In genomic region chr6:29111501-29111900, GRCm38 (mm10) we compare ENCODE assay signal across 20 mouse cellular contexts. TPM values are rescaled to one million over a fixed set of nuclear protein-coding genes. Genes with fewer than 3 reads are reported as not detected.
"Had no signal": no experiment of that assay in that cellular context is flagged by ENCODE, and none has a peak within 500 bp of the region (broad histone marks: within the 10 kb centered on the region; RNA-seq: fewer than 3 reads in every experiment).

No protein-coding gene starts in this region.

- H3K27ac ChIP-seq: neural tube, embryonic 13.5 days; neural tube, embryonic 15.5 days; stomach, embryonic 15.5 days; stomach, postnatal 0 days had no signal

- H3K4me2 ChIP-seq: neural tube, embryonic 13.5 days; neural tube, embryonic 15.5 days; stomach, embryonic 15.5 days had no signal

- H3K9me3 ChIP-seq: neural tube, embryonic 15.5 days; stomach, embryonic 15.5 days had no signal

- H3K4me3 ChIP-seq: neural tube, embryonic 13.5 days; neural tube, embryonic 15.5 days; stomach, embryonic 15.5 days had no signal

- H3K36me3 ChIP-seq: neural tube, embryonic 13.5 days; neural tube, embryonic 15.5 days; stomach, embryonic 15.5 days had no signal

- H3K4me1 ChIP-seq: neural tube, embryonic 13.5 days; neural tube, embryonic 15.5 days; stomach, embryonic 15.5 days had no signal

- DNase-seq: retina, postnatal 1 day; right cerebral cortex, adult 18-20 months; right cerebral cortex, postnatal 14 days; right cerebral cortex, postnatal 25 days; right cerebral cortex, postnatal 4 days; spleen, adult 18-20 months; thymus, adult 18-20 months; thymus, adult 2 months; thymus, postnatal 14 days; thymus, postnatal 25 days; thymus, postnatal 36 days; thymus, postnatal 4 days had no signal

- H3K27me3 ChIP-seq: neural tube, embryonic 13.5 days; neural tube, embryonic 15.5 days; stomach, embryonic 15.5 days had no signal

- H3K9ac ChIP-seq: neural tube, embryonic 13.5 days; neural tube, embryonic 15.5 days; stomach, embryonic 15.5 days had no signal

RNA-seq across cellular contexts. Expression of gene Lep, which starts 51.5 kb away (rescaled TPM):
- total RNA-seq: neutrophil, adult 5-6 weeks had no signal
- polyA plus RNA-seq: neural tube, embryonic 13.5 days; neural tube, embryonic 15.5 days; small intestine, adult 2 months; stomach, embryonic 14.5 days; stomach, embryonic 15.5 days; stomach, embryonic 16.5 days; stomach, postnatal 0 days had no signal
